Mouse (Mus musculus): Measurements from ENCODE around the gene Gm43517. TPM values are rescaled to one million over a fixed set of nuclear protein-coding genes. Genes with fewer than 3 reads are reported as not detected.

Gene Gm43517
- polyA plus RNA-seq, 1 experiment: 0.13 TPM

DNA sequence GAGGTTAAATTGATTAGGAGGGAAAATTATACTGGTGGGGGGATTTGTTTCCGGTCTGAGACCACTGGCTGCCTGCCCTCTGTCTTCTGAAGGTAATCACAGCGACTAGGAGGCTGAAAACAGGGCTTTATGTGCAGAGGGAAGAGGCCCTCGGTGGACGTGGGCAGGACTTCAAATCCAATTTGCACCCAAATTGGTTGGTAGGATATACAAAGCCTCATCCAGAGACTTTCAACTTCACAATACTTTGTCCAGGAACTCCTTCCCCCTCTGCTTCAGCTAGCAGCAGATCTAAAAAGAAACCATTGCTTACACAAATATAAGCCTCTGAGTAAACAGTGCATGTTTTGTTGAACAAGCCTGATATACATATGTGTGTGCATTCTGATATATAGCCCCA lies 4.5 kb upstream of the Gm43517 start:
- TF ChIP-seq POLR2A (IDR thresholded peaks at IDR 0.05; ENCODE audit: control insufficient read depth, extremely low read depth, insufficient read depth, low read length, poor library complexity): no peak
- no peak for TF ChIP-seq CTCF (IDR thresholded peaks at IDR 0.05; ENCODE audit: borderline replicate concordance, control insufficient read depth, extremely low read depth, insufficient read depth, low read length, poor library complexity)
- no peak for DNase-seq
- Histone ChIP-seq H3K4me3 (ENCODE audit: control insufficient read depth, insufficient read depth, low read length) (no peak overlapping the region), H3K36me3 (ENCODE audit: control insufficient read depth, insufficient read depth, low read length) (no peaks in the 10 kb centered on the region), H3K27me3 (ENCODE audit: control insufficient read depth, insufficient read depth, low read length) (peaks cover 11% of the 10 kb centered on the region; the same call in 1 of the 2 replicates), H3K4me1 (replicated peaks; ENCODE audit: control insufficient read depth, insufficient read depth, low read length) (no peaks in the 10 kb centered on the region), H3K27ac (ENCODE audit: control insufficient read depth, insufficient read depth, low read length) (no peak overlapping the region)
- WGBS: 4% methylated on average over 4 of the region's 4 CpGs

DNA sequence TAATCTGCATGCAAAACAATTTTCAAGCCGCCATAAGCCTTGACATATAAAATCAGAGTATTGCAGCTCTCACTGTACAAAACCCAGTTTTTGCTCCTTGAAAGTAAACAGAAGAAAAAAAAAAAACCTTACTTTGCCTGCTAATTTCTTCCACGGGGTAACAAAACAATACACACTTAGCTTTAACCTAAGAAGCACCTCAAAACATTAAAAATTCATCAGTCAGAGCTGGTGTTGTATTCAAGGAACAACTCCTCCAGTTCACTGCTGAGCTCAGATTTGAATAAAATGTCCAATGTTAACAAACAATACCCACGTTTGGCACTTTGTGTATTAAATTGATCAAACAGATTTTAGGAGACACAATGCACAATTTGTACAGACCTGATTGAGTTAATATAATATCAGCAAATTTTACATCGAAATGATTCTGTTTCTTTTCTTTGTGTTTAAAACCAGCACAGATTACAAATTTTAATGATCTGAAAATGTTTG lies 3.9 kb upstream of the Gm43517 start:
- TF ChIP-seq CTCF (IDR thresholded peaks at IDR 0.05; ENCODE audit: borderline replicate concordance, control insufficient read depth, extremely low read depth, insufficient read depth, low read length, poor library complexity) (no peak), POLR2A (IDR thresholded peaks at IDR 0.05; ENCODE audit: control insufficient read depth, extremely low read depth, insufficient read depth, low read length, poor library complexity) (no peak)
- H3K36me3 ChIP-seq (ENCODE audit: control insufficient read depth, insufficient read depth, low read length): no peaks in the 10 kb centered on the region
- peaks cover 11% of the 10 kb centered on the region; the same call in 1 of the 2 replicates for H3K27me3 ChIP-seq (ENCODE audit: control insufficient read depth, insufficient read depth, low read length)
- WGBS: 10% methylated on average over 4 of the region's 4 CpGs
- H3K4me3 ChIP-seq (ENCODE audit: control insufficient read depth, insufficient read depth, low read length): no peak overlapping the region
- H3K4me1 ChIP-seq (replicated peaks; ENCODE audit: control insufficient read depth, insufficient read depth, low read length): no peaks in the 10 kb centered on the region
- no peak overlapping the region for H3K27ac ChIP-seq (ENCODE audit: control insufficient read depth, insufficient read depth, low read length)
- no peak for DNase-seq

DNA sequence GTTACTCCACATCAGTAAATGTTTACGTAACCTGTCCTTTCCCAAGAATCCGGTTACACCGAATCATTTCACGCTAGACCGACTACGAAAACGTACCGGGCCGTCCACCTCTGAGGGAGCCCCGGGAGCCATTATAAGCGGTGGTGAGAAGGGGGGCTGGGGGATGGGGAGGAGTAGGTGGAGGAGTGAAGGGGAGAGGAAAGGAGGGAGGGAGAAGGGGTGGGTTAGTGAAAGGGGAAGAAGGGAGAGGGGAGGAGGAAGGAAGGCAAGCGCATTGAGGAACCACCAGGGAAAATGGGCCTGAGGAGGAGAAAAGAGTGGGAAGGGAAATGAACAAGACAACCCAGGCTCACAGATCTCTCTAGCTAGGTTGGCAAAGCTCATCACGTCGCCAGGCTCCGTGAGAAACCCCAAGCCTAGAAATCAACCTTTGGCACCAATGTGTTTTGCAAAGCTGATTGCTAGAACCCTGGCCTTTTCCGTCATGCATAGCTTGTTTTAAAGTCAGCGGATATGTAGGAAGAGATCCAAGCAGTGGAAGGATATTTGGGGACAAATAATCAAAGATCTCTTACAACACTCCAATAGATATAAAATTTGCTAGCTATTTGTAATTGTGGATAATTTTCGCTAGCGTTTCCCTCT lies 3.1 kb upstream of the Gm43517 start:
- peaks cover 8% of the 10 kb centered on the region; the same call in 1 of the 2 replicates for H3K27me3 ChIP-seq (ENCODE audit: control insufficient read depth, insufficient read depth, low read length)
- H3K4me3 ChIP-seq (ENCODE audit: control insufficient read depth, insufficient read depth, low read length): no peak overlapping the region
- TF ChIP-seq CTCF (IDR thresholded peaks at IDR 0.05; ENCODE audit: borderline replicate concordance, control insufficient read depth, extremely low read depth, insufficient read depth, low read length, poor library complexity): no peak
- no peak for TF ChIP-seq POLR2A (IDR thresholded peaks at IDR 0.05; ENCODE audit: control insufficient read depth, extremely low read depth, insufficient read depth, low read length, poor library complexity)
- no peak overlapping the region for H3K27ac ChIP-seq (ENCODE audit: control insufficient read depth, insufficient read depth, low read length)
- H3K36me3 ChIP-seq (ENCODE audit: control insufficient read depth, insufficient read depth, low read length): no peaks in the 10 kb centered on the region
- WGBS: 12% methylated on average over 19 of the region's 19 CpGs
- DNase-seq: no peak
- no peaks in the 10 kb centered on the region for H3K4me1 ChIP-seq (replicated peaks; ENCODE audit: control insufficient read depth, insufficient read depth, low read length)

DNA sequence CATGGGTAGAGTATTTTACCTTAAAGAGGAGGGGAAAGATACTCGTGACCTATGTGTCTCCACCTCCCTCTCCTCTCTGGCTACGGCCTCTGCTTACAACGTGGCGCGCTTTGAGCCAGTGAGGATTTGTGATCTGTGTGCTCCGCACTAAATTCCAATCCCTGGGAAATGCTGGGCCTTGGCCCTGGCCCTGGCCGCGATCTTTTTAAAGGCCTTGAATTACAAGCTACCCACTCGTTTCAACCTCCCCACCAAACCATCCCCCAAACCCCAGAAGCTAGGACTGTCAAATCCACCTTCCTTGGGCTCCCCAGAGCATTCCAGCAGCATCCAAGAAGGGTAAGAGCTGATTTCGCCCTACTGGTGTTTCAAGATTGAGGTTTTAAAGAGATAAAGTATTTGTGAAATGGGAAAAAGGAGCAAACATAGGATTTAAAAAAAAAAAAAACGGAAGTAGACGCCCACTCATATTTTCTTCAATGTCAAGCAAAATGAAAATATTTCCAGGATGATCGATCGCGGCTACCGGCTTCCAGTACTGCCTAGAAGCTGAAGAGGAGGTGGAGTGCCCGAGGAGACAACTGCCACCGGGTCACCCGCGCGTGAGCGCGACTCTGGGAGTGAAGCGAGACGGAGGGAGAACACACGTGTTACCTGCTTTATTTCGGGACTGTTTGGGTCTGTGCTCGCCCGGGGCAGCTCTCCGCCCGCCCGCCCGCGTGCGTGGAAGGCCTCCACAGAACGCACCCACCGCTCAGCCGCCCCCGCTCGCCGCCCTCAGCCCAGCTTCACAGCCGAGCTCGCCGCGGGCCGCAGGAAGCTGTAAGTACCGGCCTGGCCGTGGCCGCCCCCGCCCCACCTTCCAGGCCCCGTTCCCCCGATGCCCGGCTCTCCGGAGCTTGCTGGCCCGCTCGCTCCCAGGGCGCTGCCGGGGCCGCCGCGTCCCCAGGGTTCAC lies 2.1 kb upstream of the Gm43517 start, which contains the start of gene Foxg1:
Foxg1 (plus strand) TSS at position 96 of the 956 bp plus-strand sequence.
- H3K4me3 ChIP-seq (ENCODE audit: control insufficient read depth, insufficient read depth, low read length): peak within 1 kb of the TSS; percentile 16
- H3K4me1 ChIP-seq (replicated peaks; ENCODE audit: control insufficient read depth, insufficient read depth, low read length): no peaks in the 10 kb centered on the region
- TF ChIP-seq POLR2A (IDR thresholded peaks at IDR 0.05; ENCODE audit: control insufficient read depth, extremely low read depth, insufficient read depth, low read length, poor library complexity) (no peak), CTCF (IDR thresholded peaks at IDR 0.05; ENCODE audit: borderline replicate concordance, control insufficient read depth, extremely low read depth, insufficient read depth, low read length, poor library complexity) (no peak)
- peaks cover 8% of the 10 kb centered on the region; the same call in 1 of the 2 replicates for H3K27me3 ChIP-seq (ENCODE audit: control insufficient read depth, insufficient read depth, low read length)
- WGBS: 4% methylated on average over 60 of the region's 61 CpGs
- DNase-seq: no peak
- H3K27ac ChIP-seq (ENCODE audit: control insufficient read depth, insufficient read depth, low read length): no peak within 1 kb of the TSS
- H3K36me3 ChIP-seq (ENCODE audit: control insufficient read depth, insufficient read depth, low read length): no peaks in the 10 kb centered on the region

DNA sequence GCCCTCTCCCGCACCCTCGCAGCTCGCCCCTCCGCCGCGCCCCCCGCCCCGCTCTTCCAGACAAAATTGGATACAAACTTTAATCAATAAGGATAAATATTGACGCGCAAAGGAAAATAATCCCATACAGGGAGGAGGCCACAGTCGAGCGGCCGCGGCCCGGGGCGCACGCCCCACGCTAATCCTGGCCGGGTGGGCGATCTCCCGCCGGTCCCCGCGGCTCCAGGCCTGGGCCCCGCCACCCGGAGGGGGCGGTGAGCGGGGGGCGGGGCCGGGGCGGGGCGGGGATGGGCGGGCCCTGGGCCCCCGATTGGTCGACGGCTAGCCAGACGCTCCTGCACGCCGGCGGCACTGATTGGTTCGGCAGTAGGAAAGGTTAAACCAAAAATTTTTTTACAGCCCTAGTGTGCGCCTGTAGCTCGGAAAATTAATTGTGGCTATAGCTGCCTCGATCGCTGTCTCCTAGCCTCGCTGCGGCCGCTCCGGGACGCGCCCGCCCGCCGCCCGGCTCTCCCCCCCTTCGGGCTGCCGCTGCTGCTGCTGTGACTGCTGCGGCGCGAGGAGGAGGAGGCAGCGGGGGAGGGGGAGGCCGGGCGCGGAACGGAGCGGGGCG lies 1.3 kb upstream of the Gm43517 start:
- WGBS: 5% methylated on average over 64 of the region's 67 CpGs
- TF ChIP-seq POLR2A (IDR thresholded peaks at IDR 0.05; ENCODE audit: control insufficient read depth, extremely low read depth, insufficient read depth, low read length, poor library complexity) (no peak), CTCF (IDR thresholded peaks at IDR 0.05; ENCODE audit: borderline replicate concordance, control insufficient read depth, extremely low read depth, insufficient read depth, low read length, poor library complexity) (no peak)
- H3K27me3 ChIP-seq (ENCODE audit: control insufficient read depth, insufficient read depth, low read length): peaks cover 8% of the 10 kb centered on the region; the same call in 1 of the 2 replicates
- H3K4me1 ChIP-seq (replicated peaks; ENCODE audit: control insufficient read depth, insufficient read depth, low read length): no peaks in the 10 kb centered on the region
- DNase-seq: no peak
- peak overlapping the region; percentile 16; the same call in 1 of the 2 replicates for H3K4me3 ChIP-seq (ENCODE audit: control insufficient read depth, insufficient read depth, low read length)
- H3K27ac ChIP-seq (ENCODE audit: control insufficient read depth, insufficient read depth, low read length): no peak overlapping the region
- no peaks in the 10 kb centered on the region for H3K36me3 ChIP-seq (ENCODE audit: control insufficient read depth, insufficient read depth, low read length)
